Mouse (Mus musculus): ENCODE data around the gene Ppp1r13b.

The Ppp1r13b gene

GRCm38 (mm10) chr12:111907970-111908681 lies at the start of gene Ppp1r13b:
Gene Ppp1r13b (minus strand): TSS chr12:111908110.
- peak; percentile 94 to 96 for DNase-seq

GRCm38 (mm10) chr12:111956173-111956572 lies 48.3 kb upstream of the Ppp1r13b start:
- no peak for DNase-seq

DNA sequence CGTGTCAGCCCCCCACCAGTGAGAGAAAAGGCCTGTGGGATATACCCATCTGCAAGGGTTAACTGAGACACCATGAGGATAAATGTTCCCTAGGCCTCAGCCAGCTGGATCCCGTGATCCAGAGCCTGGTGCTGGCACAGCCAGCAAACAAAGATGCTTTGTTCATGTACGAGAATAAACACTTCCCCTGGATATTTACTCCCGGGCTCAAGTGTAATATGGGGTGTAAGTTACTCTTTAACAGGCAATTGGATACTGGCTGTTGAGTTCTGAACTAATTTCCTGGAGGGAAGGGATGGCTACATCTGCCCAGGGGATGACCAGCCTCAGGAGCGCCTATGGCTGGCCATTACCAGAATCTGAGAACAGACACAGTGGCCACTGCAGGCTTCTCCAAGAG lies 43.8 kb upstream of the Ppp1r13b start:
- DNase-seq = peak in 1 of 2 experiments; percentile 35

- DNase-seq = no peak
These were observed 42.6 kb upstream of the Ppp1r13b start for GRCm38 (mm10) chr12:111950486-111950885.

DNA sequence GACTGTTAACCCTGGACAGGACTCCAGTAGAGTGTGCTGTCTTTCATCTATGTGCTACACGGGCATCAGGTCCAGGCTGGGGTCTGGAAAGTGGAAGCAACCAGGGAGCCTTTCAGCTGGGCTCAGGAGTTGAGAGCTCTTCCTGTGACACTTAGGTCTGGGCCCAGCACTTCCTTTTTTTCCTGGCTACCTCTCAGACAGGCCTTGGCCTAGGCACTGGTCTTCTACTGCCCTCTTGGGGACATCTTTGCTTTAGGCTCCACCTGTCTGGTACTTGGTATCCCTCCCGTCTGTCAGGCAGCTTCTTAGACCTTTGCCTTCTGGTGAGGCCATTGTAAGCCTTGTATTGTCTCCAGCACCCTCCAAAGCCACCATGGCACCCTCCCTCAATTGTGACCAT lies 38.8 kb upstream of the Ppp1r13b start:
- peak; percentile 63 to 75 for DNase-seq

DNA sequence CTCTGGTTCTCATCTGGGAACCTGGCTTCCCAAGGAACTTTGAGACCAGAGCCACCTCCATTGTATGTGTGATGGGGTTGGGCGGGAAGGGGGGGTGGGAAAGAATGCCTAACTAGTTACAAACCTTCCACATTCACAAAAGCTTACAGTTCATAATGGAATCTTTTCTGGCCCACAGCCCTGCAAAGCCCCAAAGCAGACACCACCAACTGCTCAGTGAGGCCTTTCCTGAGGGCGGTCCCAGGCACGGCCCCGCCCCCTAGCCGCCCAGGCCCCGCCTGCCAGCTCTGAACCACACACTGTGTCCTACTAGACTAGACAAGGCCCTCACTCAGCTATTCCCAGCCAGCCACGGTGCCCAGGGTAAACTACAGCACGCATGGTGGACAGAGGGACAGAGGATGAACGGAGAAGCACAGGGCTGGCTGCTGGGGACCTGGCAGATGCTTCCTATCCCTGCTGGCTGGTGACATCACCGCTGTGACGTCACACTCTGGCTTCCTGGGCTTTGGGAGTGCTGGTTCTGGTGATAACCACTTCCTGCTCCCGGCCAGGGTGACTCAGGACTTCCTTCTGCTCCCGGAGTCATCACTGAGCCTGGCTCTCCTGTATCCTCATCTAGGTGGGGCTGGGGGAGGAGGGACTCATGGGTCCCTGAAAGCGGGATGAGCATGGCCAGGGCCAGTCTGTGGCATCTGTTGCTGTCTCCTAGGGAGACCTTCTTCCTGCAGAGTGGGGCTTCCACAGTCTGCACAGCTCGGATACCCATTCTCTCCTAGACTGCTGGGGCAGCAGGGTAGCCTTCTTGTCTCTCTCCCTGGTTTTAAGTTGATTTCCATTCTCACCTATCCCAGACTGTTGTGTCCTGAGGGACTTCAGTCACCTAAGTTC lies 38.1 kb upstream of the Ppp1r13b start:
- peak in 1 of 2 experiments; percentile 55 for DNase-seq

DNA sequence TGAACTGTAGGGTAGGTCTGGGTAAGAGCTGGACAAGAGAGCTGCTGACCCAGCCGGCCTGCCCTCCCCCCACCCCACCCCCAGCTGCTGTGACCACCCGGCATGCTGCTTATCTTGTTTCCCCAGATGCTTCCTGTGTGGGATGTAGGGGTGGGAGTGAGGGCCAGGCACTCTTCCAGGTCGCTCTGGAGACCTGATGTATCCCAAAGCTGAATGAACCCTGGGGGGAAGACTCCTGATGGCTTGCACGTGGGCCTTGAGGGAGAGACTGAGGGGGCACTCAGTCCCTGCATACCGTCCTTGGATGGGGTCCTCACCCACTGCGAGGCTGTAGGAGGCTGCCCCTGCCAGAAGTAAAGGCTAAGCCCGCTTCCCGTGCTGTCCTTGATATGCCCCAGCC lies 37.2 kb upstream of the Ppp1r13b start:
- DNase-seq = peak; percentile 62 to 81

GRCm38 (mm10) chr12:111944065-111944987 lies 36.4 kb upstream of the Ppp1r13b start:
- peak in 1 of 2 experiments; percentile 47 for DNase-seq

GRCm38 (mm10) chr12:111943421-111944064 lies 35.6 kb upstream of the Ppp1r13b start:
- DNase-seq = no peak

DNA sequence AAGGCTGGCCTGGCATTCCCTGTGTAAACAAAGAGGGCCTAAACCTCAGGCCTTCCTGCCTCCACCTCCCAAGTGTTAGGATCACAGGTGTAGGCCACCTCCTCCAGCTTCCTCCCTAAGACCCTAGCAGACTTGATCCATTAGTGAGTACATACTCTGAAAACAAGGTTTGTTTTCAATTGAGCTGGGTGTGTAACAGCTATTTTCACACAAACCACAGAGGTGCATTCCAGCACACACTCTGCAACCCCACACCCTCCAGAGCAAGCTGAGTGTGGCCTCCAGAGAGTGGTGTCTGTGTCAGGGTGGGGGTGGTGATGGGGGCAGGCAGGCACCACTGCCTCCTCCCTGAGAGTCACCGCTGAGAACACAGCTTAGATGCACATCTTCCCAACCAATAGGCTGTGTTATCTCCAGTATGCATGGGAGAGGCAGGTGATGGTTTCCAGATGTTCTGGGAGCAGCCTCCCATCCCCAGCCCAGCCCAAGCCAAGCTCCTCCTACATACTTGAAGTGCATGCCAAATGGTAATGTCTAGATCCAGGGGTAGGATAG lies 30.8 kb upstream of the Ppp1r13b start:
- peak; percentile 49 to 65 for DNase-seq

DNA sequence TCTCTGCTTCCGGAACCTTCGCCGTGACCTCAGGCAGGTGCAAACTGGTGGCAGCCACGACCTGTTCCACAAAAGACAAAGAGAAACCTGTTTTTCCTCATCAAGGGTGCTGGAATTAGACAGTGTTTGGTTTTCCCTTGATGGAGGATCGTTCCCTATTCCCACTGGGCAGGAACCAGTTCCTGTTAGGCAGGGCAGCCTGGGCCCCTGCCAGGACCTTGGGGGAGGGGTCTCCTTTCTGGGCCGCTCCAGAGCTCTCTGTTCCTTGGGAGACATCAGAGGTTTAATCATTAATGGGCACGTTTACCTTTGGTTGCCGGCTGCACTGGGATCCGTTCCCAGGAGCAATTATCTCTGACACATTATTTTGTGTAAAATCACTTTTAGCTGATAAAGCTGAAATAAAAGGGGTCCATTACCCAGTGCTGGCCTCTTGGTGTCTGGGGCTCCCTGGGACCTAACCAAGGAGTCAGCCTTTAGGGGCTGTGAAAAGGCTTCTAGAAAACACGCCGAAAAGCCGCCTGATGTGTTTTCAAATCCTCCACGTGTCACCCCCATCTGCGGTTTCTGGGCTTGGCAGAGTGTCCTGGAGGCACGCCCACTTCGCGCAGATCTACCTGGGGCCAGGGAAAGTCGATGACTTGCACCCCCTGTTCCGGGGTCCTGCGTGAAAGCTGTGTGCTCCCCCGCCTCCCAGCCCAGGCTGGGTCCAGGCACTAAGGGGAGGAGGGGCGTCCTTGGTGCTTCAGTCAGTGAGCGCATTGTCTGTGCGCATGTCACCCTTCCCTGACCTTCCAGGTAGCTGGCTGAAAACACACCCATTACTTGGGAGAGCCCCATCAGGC lies 29.0 kb upstream of the Ppp1r13b start:
- peak; percentile 88 to 94 for DNase-seq

DNA sequence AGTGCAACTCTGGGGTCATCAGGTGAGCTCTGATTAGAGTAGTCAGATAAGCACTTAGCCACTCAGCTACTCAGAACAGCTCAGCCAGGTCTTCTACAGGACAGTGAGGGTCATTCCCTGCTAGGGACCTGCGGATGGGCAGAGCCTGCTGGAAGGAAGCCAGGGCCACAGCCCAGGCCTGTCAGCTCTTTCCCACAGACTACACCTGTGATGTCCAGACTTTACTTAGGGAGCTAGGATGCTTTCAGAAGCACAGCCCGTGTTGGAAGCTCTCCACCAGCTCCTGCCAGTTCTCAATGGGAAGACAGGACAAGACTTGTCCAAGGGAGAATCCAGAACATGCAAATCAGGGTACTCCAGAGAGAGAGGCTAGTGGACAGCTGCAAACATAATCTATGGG lies 26.1 kb upstream of the Ppp1r13b start:
- DNase-seq = no peak

GRCm38 (mm10) chr12:111933032-111933704 lies 25.3 kb upstream of the Ppp1r13b start:
- peak; percentile 67 to 80 for DNase-seq

GRCm38 (mm10) chr12:111932513-111932912 lies 24.6 kb upstream of the Ppp1r13b start:
- DNase-seq = no peak

- DNase-seq = peak in 1 of 2 experiments; percentile 23
These were observed 23.6 kb upstream of the Ppp1r13b start for GRCm38 (mm10) chr12:111931411-111932025.

DNA sequence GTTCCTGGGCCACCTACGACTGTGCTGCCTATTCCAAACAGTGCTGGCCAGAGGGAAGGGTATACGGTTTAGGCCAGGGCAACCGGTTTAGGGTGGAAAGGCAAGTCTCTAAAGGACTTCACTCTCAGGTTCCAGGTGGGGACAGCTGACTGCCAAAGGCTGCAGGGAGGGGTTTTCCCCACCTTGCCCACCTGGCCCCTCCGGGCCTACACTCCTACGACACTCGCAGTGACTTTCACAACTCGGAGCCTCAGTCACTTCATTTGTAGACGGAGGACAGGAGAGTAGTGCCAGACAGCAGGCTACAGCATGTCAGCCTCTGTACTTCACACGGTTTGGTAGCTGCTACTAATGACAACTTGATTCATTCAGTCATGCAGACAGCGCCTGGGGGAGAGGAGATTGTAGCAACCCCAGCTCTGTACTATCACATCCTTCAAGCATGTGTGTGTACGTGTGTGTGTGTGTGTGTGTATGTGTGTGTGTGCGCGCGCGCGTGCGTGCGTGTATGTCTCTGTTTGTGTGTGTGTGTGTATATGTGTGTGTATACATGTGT lies 20.6 kb upstream of the Ppp1r13b start:
- DNase-seq = no peak

GRCm38 (mm10) chr12:111927338-111927737 lies 19.4 kb upstream of the Ppp1r13b start:
- peak in 1 of 2 experiments; percentile 10 for DNase-seq

DNA sequence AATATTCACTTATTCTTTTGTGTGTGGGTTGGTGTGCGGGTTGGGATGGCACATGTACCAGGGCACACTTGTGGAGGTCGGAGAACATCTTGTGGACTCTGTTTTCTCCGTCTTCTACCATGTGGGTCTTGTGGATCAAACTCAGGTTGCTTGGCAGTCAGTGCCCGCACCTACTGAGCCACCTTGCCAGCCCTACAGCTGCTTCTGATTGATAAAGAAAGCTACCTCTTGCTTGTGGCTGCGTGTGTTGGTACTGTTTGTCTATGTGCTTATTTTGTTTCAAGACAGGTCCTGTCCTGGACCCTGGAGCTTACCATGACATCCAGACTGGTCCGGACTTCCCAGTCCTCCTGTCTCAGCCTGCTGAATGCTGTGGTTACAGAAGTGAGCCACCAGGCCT lies 15.2 kb upstream of the Ppp1r13b start:
- no peak for DNase-seq

DNA sequence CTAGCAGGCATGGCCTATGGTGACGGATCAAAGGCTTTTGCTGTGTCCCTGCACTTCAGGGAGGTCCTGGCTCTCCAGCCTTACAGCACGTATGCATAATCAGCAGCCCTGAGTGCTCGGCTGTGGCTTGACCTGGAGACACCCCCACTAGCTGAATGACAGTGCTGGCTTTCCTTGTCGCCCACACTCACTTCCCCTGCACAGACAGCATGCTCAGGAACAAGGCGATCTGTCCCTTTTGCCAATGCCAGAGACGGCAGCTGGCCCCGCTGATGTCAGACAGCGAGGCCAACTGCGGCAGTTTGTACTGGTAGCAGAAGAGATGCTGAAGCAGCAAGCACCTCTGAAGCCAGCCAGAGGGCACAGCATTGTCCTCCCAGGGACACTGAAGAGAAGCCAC lies 12.1 kb upstream of the Ppp1r13b start:
- peak in 1 of 2 experiments; percentile 32 for DNase-seq
